Mouse (Mus musculus) frontal cortex, adult (tissue): ENCODE measurements at regions not wholly inside any gene's neighbourhood (a gene's known extent, or its start where the extent isn't known, plus 50 kb on each side); places are given as distances from the start of the nearest gene placed in this dataset.

Experiments
- ATAC-seq: cut with Nextera tagmentation; 2 replicates; pipeline ENCODE4 v1.9.2; 2017; ENCODE audit warnings: mild to moderate bottlenecking, moderate library complexity, mixed read lengths; ENCODE audit not compliant: low TSS enrichment

GRCm38 (mm10) chr17:27364899-27365298 is 156.3 kb downstream of the Grm4 start:
- no peak for ATAC-seq

GRCm38 (mm10) chr17:27364338-27364737 is 156.9 kb downstream of the Grm4 start:
- ATAC-seq = no peak

- no peak for ATAC-seq
These were observed 157.3 kb downstream of the Grm4 start for GRCm38 (mm10) chr17:27363911-27364310.

GRCm38 (mm10) chr17:27362221-27362620 is 158.0 kb upstream of the Lemd2 start:
- ATAC-seq = peak; percentile 82

- peak; percentile 57; the same call in 1 of the 2 replicates for ATAC-seq
These were observed 157.1 kb upstream of the Lemd2 start for GRCm38 (mm10) chr17:27361362-27361761.

GRCm38 (mm10) chr17:27356862-27357261 is 152.6 kb upstream of the Lemd2 start:
- no peak for ATAC-seq

- no peak for ATAC-seq
These were observed 151.4 kb upstream of the Lemd2 start for GRCm38 (mm10) chr17:27355717-27356116.

- no peak for ATAC-seq
These were observed 150.8 kb upstream of the Lemd2 start for GRCm38 (mm10) chr17:27355056-27355455.

GRCm38 (mm10) chr17:27349911-27350310 is 145.6 kb upstream of the Lemd2 start:
- no peak for ATAC-seq

- no peak for ATAC-seq
These were observed 145.2 kb upstream of the Lemd2 start for GRCm38 (mm10) chr17:27349432-27349831.

- ATAC-seq = no peak
These were observed 138.0 kb upstream of the Lemd2 start for GRCm38 (mm10) chr17:27341952-27342890.

GRCm38 (mm10) chr17:27339823-27340222 is 135.6 kb upstream of the Lemd2 start:
- no peak for ATAC-seq

GRCm38 (mm10) chr17:27339261-27339660 is 135.0 kb upstream of the Lemd2 start:
- no peak for ATAC-seq

GRCm38 (mm10) chr17:27335621-27336020 is 131.4 kb upstream of the Lemd2 start:
- no peak for ATAC-seq

- ATAC-seq = no peak
These were observed 129.3 kb upstream of the Lemd2 start for GRCm38 (mm10) chr17:27333593-27333992.

- no peak for ATAC-seq
These were observed 128.9 kb upstream of the Lemd2 start for GRCm38 (mm10) chr17:27333141-27333540.

- ATAC-seq = no peak
These were observed 127.8 kb upstream of the Lemd2 start for GRCm38 (mm10) chr17:27332076-27332475.

GRCm38 (mm10) chr17:27331630-27332029 is 127.4 kb upstream of the Lemd2 start:
- ATAC-seq = no peak

- no peak for ATAC-seq
These were observed 125.5 kb upstream of the Lemd2 start for GRCm38 (mm10) chr17:27329791-27330190.

GRCm38 (mm10) chr17:27329183-27329582 is 124.9 kb upstream of the Lemd2 start:
- no peak for ATAC-seq

- ATAC-seq = no peak
These were observed 120.8 kb upstream of the Lemd2 start for GRCm38 (mm10) chr17:27325002-27325460.

- no peak for ATAC-seq
These were observed 119.2 kb upstream of the Lemd2 start for GRCm38 (mm10) chr17:27323513-27323912.

GRCm38 (mm10) chr17:27322891-27323509 is 118.7 kb upstream of the Lemd2 start:
- no peak for ATAC-seq
